Mouse (Mus musculus) forebrain, embryonic 16.5 days (tissue): ENCODE results near the gene Ciao2a. TPM values are rescaled to one million over a fixed set of nuclear protein-coding genes. Genes with fewer than 3 reads are reported as not detected.

Source experiments
- ATAC-seq: fragments of 200-750 bp; cut with Nextera tagmentation; 2 replicates; pipeline ENCODE4 v1.8.0; 2017; ENCODE audit warnings: mild to moderate bottlenecking, moderate library complexity
- H3K27ac ChIP-seq: fragments of 300-500 bp; sonication (generic); 2 replicates; pipeline ENCODE4 v1.5.1; 2014; ENCODE audit warnings: low read length, control low read depth
- H3K27me3 ChIP-seq: fragments of 300-500 bp; sonication (generic); replicated peaks from 2 replicates; pipeline ENCODE4 v1.6.1; 2014; ENCODE audit warnings: low read length; ENCODE audit not compliant: control insufficient read depth, insufficient read depth
- H3K36me3 ChIP-seq: fragments of 300-500 bp; sonication (generic); 2 replicates; pipeline ENCODE4 v1.6.1; 2014; ENCODE audit not compliant: control insufficient read depth, insufficient read depth
- H3K4me1 ChIP-seq: fragments of 300-500 bp; sonication (generic); replicated peaks from 2 replicates; pipeline ENCODE4 v1.6.1; 2014; ENCODE audit warnings: low read length; ENCODE audit not compliant: control insufficient read depth, insufficient read depth
- H3K4me2 ChIP-seq: fragments of 300-500 bp; sonication (generic); 2 replicates; pipeline ENCODE4 v1.6.1; 2014; ENCODE audit warnings: mild to moderate bottlenecking, low read length, control low read depth
- H3K4me3 ChIP-seq: fragments of 300-500 bp; sonication (generic); replicated peaks from 2 replicates; pipeline ENCODE4 v1.5.1; 2014; ENCODE audit warnings: mild to moderate bottlenecking, low read length, control low read depth
- H3K9ac ChIP-seq: fragments of 300-500 bp; sonication (generic); replicated peaks from 2 replicates; pipeline ENCODE4 v1.6.1; 2014; ENCODE audit warnings: low read depth, low read length, control low read depth
- H3K9me3 ChIP-seq: fragments of 300-500 bp; sonication (generic); 2 replicates; pipeline ENCODE4 v1.6.1; 2016; ENCODE audit warnings: low read length; ENCODE audit not compliant: control insufficient read depth
- WGBS: fragments of 180-500 bp; shearing (Covaris S2); extraction: QIAGEN DNeasy Blood & Tissue Kit; methylation state at CpG from one replicate; pipeline ENCODE4 v1.1.7; 2014; 5-methylcytosine and 5-hydroxymethylcytosine counted together
- polyA plus RNA-seq: library from polyadenylated mRNA; unstranded; fragments of >200 nt; fragmentation: Nextera tagmentation; extraction: Ambion mirVana; gene quantifications from 2 replicates; pipeline ENCODE4 v1.2.1, GENCODE M21; 2015

The Ciao2a gene
- polyA plus RNA-seq, 1 experiment from 2014 or later: 81.1 TPM

DNA sequence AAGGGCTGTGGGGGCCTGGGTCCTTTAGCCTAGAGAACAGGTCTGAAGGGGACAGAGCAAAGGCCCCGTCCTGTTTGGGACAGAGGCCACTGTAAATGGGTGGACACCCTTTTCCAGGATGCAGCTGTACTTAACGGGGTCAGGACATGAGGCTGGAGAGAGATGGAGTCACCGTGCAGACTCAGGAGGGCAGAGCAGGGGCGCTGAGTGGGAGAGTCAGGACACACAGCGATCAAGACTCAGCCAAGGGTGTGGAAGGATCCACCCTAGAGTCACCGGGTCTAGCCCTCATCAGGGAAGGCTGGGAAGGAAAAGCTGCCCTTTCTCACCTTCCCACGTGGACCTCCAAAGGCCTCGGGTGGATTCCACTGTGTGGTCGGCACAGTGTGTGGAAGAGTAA lies 25.6 kb downstream of the Ciao2a start:
- 73% methylated on average over 9 of the region's 9 CpGs for WGBS
- Histone ChIP-seq H3K27ac (no peak overlapping the region), H3K9ac (no peak overlapping the region), H3K4me1 (no peaks in the 10 kb centered on the region), H3K4me3 (no peak overlapping the region), H3K4me2 (no peak overlapping the region), H3K36me3 (no peaks in the 10 kb centered on the region), H3K27me3 (no peaks in the 10 kb centered on the region), H3K9me3 (no peaks in the 10 kb centered on the region)
- ATAC-seq: no peak

DNA sequence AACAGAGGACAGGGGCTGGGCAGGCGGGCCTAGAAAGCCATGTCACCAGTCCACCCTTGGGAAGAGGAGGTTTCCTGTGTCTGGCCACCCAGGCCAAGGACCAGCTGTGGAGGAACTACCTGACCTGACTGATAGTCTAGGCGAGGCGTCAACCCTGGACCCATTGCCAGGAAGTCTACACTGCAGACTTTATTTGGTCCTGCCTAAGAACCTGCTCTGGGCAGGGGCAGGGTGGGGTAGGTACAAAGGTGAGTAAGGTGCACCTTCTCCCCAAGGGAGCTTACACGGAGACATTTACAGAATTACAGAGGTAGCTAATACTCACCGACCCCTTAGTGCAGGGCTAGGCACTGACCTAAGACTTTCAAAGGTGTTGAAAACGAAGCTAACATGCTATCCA lies 27.2 kb downstream of the Ciao2a start:
- WGBS: 94% methylated on average over 6 of the region's 6 CpGs
- no peak for ATAC-seq
- H3K9ac ChIP-seq: no peak overlapping the region
- H3K36me3 ChIP-seq: no peaks in the 10 kb centered on the region
- peaks cover 4% of the 10 kb centered on the region; the same call in 1 of the 2 replicates for H3K4me1 ChIP-seq
- no peak overlapping the region for H3K27ac ChIP-seq
- no peaks in the 10 kb centered on the region for H3K9me3 ChIP-seq
- no peak overlapping the region for H3K4me2 ChIP-seq
- H3K27me3 ChIP-seq: no peaks in the 10 kb centered on the region
- H3K4me3 ChIP-seq: no peak overlapping the region

DNA sequence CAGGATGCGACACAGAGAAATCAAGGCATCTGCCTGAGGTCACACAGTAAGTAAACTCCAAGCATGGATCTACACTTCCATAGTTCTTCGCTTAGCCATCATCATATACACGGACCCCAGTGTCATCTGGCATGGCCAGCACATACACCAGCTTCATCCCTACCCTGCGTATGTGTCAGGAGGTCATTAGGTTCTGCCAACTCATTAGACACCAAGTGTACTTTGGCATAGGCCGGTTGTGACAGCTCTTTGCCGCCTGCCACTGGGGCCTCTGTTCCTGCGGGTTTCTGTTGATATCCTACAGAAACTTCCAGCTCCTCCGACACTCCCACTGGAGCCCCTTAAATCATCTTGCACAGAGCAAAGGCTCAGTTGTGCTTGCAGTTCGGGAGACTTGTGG lies 27.6 kb downstream of the Ciao2a start:
- Histone ChIP-seq H3K27me3 (no peaks in the 10 kb centered on the region), H3K4me2 (no peak overlapping the region), H3K27ac (no peak overlapping the region), H3K9ac (no peak overlapping the region), H3K9me3 (no peaks in the 10 kb centered on the region), H3K4me3 (no peak overlapping the region), H3K4me1 (peaks cover 4% of the 10 kb centered on the region; the same call in 1 of the 2 replicates), H3K36me3 (no peaks in the 10 kb centered on the region)
- ATAC-seq: no peak
- 94% methylated on average over 9 of the region's 9 CpGs for WGBS

DNA sequence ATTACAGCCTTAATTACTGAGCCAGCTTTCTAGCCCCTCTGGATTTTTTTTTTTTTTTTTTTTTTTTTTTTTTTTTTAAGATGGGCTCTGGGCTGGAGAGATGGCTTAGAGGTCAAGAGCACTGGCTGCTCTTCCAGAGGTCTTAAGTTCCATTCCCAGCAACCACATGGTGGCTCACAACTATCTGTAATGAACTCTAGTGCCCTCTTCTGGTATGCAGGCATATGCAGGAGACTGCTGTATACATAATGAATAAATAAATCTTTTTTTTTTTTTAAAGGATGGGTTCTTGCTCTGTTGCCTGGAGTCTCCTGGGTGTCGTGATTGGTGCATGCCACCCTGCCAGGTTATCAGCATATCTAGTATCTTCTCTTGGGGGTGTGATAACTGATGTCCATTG lies 29.1 kb downstream of the Ciao2a start:
- Histone ChIP-seq H3K9ac (no peak overlapping the region), H3K4me2 (no peak overlapping the region), H3K9me3 (no peaks in the 10 kb centered on the region), H3K36me3 (no peaks in the 10 kb centered on the region), H3K27ac (no peak overlapping the region), H3K4me3 (no peak overlapping the region), H3K4me1 (peaks cover 4% of the 10 kb centered on the region; the same call in 1 of the 2 replicates), H3K27me3 (no peaks in the 10 kb centered on the region)
- no peak for ATAC-seq
- WGBS: 95% methylated on average over 1 of the region's 1 CpGs

DNA sequence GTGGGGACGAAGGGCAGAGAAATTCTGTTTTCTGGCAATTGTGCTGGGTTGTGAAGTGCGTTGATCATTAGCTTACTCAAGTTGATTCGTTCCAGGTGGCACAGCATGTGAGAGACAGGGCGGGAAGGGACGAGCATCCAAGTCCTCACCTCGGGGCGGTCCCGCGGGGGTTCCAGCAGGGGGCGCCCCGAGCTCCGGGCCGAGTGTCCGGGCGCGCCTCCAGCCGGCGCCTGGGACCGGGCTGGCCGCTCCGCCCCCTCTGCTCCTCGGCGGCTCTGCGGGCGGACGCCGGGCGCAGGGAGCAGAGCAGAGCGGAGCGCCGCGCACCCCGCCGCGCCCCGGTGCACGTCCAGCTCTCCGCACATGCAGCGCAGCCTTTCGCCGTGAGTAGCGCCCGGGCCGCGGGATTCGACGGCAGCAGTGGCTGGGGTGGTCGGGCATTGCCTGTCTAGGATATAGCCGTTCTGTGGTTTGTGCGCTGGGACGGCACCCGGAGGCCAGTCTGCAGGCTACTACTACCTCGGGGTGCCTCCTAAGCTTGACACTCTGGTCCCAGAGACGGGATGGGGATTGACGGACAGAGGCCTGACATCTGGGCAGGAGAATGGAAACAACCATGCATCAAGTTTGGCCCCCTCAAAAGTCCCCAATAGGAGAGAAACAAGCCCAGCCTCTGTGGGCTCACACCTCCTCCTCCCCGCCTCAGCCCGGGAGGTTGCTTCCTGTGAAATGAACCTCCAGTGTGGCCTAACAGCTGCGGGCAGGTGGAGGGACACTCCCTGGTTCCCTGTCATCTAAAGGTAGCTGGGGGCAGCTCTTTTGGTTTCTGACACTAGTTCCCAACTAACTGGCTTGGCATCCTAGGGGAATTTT lies 31.8 kb downstream of the Ciao2a start, which contains the start of gene Dapk2:
TSS of gene Dapk2 (plus strand) at position 266 of the 873 bp plus-strand sequence.
- Histone ChIP-seq H3K9ac (peak within 1 kb of the TSS; percentile 27; the same call in 1 of the 2 replicates), H3K27ac (no peak within 1 kb of the TSS)

DNA sequence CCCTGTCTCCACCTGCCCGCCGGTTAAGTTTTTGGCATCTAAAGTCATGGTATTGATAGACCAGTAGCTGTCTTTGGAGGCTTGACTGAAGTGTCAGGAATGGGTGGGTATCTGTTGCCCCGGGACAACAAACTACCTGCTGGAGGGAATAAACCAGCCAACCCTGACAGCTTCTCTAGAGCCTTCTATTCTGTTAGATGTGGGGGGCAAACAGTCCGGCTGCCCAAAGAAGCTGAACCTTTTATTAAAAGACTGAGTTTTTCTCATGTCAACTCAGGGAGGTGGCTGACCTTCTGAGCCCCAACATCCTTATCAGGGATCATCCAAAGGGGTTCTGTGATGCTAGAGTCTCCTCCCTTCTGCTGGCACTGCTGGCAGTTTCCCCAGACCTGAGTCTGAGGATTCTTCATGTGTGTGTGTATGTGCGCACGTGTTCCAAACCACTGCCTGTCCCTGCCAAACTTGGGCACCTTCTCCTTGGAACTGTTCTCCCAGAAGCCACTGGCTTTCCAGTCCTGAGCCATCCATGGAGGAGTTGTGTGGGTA lies 32.5 kb downstream of the Ciao2a start:
- Histone ChIP-seq H3K27me3 (no peaks in the 10 kb centered on the region), H3K4me1 (peaks cover 4% of the 10 kb centered on the region; the same call in 1 of the 2 replicates), H3K4me2 (no peak overlapping the region), H3K9ac (no peak overlapping the region), H3K27ac (no peak overlapping the region), H3K9me3 (no peaks in the 10 kb centered on the region), H3K36me3 (no peaks in the 10 kb centered on the region), H3K4me3 (no peak overlapping the region)
- 89% methylated on average over 6 of the region's 6 CpGs for WGBS
- no peak for ATAC-seq

More for the DNA sequence above, 31.8 kb downstream of the Ciao2a start, which contains the start of gene Dapk2:
- no peaks in the 10 kb centered on the region for H3K9me3 ChIP-seq
- peak within 1 kb of the TSS; percentile 31 for H3K4me3 ChIP-seq
- peak; percentile 82 for ATAC-seq
- H3K4me2 ChIP-seq: peak within 1 kb of the TSS; percentile 48
- no peaks in the 10 kb centered on the region for H3K36me3 ChIP-seq
- WGBS: 4% methylated on average over 43 of the region's 58 CpGs
- peaks cover 4% of the 10 kb centered on the region; the same call in 1 of the 2 replicates for H3K4me1 ChIP-seq
- H3K27me3 ChIP-seq: no peaks in the 10 kb centered on the region

DNA sequence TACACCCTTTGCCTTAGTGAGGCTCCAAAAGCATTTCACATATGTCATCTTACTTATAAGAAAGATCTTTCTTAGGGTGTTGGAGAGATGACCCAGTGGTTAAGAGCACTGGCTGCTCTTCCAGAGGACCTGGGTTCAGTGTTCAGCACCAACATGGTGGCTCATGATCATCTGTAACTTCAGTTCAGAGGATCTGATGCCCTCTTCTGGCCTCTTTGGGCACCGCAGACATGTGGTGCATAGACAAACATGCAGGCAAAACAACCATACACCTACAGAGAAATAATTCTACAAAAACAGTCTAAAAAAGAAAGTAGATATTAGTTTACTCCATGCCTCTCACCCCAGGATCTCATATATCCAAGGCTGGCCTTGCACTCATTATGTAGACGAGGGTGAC lies 33.7 kb downstream of the Ciao2a start:
- Histone ChIP-seq H3K9ac (no peak overlapping the region), H3K4me3 (no peak overlapping the region), H3K27ac (no peak overlapping the region), H3K9me3 (no peaks in the 10 kb centered on the region), H3K36me3 (no peaks in the 10 kb centered on the region), H3K4me1 (peaks cover 4% of the 10 kb centered on the region; the same call in 1 of the 2 replicates), H3K4me2 (no peak overlapping the region), H3K27me3 (no peaks in the 10 kb centered on the region)
- ATAC-seq: no peak
- 96% methylated on average over 2 of the region's 2 CpGs for WGBS

DNA sequence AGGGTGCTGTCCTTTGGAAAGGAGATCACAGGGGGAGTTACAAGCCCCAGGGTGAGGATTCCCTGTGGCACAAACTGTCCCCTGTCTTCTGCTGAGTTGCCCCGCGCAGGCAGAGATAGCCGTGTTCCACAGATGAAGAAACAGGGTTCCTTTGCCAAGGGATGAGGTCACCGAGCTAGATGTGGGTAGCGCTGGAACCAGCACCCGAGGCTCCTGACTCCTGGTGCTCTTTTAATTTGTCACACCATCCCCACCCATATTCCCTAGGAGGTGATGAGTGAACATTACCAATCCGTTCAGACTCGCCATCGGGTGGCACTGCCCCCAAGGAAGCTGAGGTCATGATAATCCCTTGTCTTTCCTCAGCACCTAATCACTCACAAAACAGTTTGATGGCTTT lies 36.6 kb downstream of the Ciao2a start:
- WGBS: 88% methylated on average over 9 of the region's 9 CpGs
- Histone ChIP-seq H3K4me2 (no peak overlapping the region), H3K9me3 (no peaks in the 10 kb centered on the region), H3K9ac (no peak overlapping the region), H3K4me3 (no peak overlapping the region), H3K4me1 (peaks cover 2% of the 10 kb centered on the region; the same call in 1 of the 2 replicates), H3K27ac (no peak overlapping the region), H3K27me3 (no peaks in the 10 kb centered on the region), H3K36me3 (no peaks in the 10 kb centered on the region)
- no peak for ATAC-seq

DNA sequence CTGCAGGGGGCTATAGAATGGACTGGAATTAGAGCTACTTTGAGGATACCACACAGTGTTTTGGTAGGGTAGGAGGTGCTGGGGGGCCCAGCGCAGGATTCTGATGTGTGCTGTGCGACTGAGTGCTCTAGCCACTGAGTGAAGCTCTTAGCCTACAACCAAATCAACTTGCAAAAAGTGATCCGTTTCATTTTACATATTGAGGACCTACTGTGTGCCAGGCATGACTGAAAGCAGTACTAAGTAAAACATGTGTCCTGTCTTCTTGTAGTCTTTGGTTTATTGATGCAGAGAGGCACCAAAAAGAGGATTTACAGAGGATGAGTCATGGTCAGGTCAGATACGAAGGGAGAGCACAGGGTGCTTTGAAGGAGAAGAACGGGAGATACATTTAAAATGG lies 40.8 kb downstream of the Ciao2a start:
- ATAC-seq: no peak
- H3K36me3 ChIP-seq: no peaks in the 10 kb centered on the region
- H3K4me1 ChIP-seq: no peaks in the 10 kb centered on the region
- H3K4me2 ChIP-seq: no peak overlapping the region
- no peaks in the 10 kb centered on the region for H3K27me3 ChIP-seq
- H3K4me3 ChIP-seq: no peak overlapping the region
- H3K27ac ChIP-seq: no peak overlapping the region
- H3K9me3 ChIP-seq: no peaks in the 10 kb centered on the region
- no peak overlapping the region for H3K9ac ChIP-seq
- WGBS: 87% methylated on average over 5 of the region's 5 CpGs
